Mouse (Mus musculus) ovary, adult 18-20 months (tissue): ENCODE measurements at regions not wholly inside any gene's neighbourhood (a gene's known extent, or its start where the extent isn't known, plus 50 kb on each side); places are given as distances from the start of the nearest gene placed in this dataset.
A peak's percentile ranks its signal among the peaks of the same experiment; 100 is the strongest.

Experiments used
- DNase-seq: peaks from one replicate; pipeline ENCODE4 v3.0.0; 2022; ENCODE audit warnings: low spot score, mixed read lengths

DNA sequence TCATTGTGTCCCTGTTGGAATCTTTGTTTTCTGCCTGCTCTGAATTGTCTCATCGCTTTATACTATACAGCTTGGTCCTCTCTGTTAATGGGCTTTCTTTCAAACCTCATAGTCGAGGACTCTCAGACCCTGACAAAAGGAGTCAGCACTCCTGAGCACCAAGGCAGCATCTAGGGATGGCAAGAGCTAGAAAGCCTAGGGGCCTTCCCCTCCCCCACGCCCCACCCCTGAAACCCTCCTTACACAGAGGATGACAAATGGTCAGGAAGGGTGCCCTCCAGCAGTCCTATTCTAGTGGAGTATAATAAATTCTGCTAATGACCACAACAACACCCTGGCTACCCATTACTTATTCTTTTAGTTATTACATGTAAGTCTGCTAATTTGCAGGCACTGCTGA lies 74.4 kb downstream of the Tbx19 start:
- no peak for DNase-seq

GRCm38 (mm10) chr1:165084753-165085152 lies 75.8 kb downstream of the Tbx19 start:
- DNase-seq: no peak

DNA sequence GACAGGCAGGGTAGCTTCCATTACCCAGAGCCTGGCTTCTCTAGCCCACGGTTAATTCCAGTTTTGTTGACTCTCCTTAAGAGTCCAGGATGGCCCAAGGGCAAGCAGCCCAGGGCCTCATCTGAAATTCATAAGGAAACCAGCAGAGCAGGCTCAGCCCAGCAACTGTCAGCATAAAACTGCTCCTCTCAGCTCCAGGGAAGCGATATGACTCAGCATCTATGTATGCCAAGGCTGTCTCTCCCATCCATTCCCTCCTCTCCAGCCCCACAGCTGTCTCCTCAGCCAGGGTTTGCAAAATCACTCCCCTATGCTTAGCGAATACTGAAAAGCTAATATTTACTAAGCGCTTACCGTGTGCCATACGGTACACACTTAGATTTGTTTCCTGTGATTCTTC lies 76.4 kb downstream of the Tbx19 start:
- peak; percentile 44 for DNase-seq

DNA sequence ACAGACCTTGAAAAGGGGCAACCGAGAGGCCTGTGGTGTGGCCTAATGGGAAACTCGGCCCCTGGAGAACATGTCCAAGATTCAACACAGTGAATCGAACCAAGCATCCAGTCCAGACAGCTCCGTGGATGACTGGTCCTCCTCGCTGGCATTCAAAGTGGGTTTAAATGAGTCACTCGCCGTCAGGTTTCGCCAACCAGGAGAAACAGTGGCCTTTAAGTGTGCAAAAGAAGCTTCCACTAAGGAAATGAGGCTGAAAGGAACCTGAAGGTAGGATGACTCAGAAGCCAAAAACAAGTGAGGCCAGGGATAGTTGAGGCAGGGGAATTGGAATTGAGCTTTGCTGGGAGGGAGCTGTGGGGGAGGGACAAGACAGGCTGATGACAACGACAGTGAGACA lies 80.2 kb downstream of the Tbx19 start:
- DNase-seq: no peak

DNA sequence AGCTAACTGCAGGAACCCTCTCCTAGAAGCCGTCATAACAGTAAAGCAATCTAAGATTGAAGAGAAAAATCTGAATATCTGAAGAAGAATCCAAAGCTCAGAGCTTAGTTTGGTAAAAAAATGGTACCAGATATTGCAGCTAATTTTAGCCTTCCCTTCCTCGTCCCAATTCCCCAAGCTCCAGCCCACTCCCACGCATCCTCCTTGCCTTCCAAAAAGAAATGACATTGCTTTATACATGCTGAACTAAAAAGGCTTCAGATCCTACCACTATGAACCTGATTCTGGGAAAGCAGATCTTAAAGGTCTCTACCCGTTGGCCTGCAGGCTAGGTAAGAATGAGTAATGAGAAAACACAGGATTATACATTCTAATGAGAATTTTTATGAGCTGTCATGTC lies 83.3 kb downstream of the Tbx19 start:
- DNase-seq: no peak

DNA sequence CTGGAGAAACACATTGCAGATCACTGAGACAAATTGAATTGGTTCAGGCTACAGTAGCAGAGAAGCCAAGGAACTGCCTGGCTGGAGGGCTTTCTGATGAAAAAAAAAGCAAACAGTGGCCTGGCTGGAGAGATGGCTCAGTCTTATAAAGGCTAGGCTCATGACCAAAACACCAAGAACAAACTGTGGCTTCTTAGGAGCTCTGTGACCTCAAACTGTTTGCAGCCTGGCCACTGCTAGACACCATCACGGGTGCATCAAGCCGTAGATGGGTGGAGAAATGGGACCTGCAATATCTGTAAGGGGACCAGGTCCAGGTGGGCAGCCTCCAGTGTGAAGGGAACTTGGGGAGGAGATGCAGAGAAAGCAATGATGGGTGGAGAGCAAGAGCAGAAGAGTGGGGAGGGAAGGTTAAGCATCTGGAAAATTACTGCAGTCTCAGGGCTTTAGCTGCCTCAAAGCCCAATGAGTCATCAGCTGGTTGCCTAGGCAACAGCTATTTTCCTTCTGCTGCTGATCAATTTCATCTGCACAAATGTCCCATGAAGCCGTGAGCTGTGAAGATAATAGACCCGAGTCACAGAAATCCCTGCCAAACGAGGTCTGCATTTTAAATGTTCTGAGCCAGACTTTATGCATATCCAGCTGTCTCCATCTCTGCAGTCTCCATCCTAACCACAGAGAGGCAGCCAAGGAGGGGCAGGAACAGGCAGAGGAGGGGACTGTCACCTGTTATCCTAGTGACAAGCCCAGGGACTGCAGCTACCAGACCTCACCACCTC lies 85.1 kb downstream of the Tbx19 start:
- no peak for DNase-seq

DNA sequence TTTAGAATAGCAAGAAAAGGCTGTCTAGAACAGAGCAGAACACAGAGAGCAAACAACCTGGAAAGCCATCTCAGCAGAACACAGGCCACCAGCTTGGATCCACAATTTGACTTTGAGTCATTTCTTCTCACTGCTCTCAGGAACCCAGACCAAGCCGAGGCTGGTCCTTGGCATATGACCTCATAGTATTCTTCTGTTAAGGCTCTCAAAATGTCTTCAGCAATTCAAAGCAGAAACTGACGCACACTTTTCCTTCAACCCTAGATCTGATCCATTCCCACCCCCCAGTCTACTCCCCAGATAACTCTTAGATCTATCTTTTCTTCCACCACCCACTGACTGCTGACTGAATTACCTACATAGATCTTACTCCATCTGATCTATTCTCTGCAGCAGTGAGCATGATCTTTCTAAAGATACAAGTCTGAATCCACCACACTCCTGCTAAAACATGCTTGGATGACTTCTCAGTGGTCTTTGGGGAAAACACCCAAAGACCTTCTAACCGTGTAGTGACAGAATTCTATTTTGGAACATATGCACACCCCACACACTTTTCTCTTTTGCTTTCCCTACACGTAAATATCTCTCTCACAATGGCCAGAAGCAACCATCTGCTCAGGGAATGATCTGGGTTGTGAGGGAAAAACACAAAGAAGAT lies 88.6 kb downstream of the Tbx19 start:
- DNase-seq: no peak

GRCm38 (mm10) chr1:165064981-165065380 lies 95.6 kb downstream of the Tbx19 start:
- no peak for DNase-seq

DNA sequence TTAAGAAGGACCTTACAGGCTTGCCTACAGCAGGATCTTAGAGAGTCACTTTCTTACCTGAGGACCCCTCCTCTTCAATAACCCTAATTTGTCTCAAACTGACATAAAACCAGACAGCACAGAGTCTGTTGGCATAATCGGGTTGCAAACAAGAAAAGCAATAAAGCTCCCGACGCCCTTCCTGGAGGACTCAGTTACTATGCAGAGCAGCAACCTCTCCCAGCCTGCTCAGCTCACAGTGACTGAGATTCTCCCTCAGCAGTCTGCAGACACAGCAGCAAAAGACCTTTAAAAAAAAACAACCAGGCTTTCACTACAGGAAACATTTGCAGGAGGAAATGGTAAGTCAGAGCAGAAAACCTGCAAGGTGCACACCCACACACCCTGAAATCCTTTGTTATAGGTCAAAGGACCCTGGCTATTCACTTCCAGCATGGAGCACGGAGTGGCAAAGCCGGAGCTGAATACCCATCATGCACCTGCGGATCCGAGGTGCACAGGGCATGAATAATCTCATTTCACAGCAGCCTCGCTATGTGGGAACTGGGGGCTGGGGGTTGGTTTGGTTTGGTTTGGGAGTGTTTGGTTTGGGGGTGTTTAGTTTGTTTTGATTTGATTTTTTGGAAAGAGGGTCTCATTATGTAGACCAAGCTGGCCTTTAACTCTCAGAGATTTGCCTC lies 97.6 kb downstream of the Tbx19 start:
- DNase-seq: no peak

DNA sequence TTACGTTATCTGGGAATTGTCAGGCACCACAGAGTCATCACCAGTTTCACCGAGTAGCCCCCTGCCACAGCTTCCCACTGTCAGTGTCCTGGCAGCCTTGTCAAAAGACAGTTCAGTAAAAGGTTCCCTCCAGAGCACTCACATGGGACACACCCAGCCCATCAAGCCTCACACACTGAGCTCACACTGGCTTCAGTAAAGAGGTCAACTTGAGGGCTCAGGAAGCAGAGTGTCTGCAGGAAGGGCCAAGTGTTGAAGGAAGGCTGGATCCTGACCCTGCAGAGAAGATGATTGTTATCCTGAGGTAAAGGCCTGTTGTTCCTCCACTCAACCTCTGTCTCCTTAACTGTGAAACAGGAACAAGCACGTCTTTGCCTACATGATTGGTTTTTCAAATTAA lies 99.2 kb downstream of the Tbx19 start:
- DNase-seq: no peak

DNA sequence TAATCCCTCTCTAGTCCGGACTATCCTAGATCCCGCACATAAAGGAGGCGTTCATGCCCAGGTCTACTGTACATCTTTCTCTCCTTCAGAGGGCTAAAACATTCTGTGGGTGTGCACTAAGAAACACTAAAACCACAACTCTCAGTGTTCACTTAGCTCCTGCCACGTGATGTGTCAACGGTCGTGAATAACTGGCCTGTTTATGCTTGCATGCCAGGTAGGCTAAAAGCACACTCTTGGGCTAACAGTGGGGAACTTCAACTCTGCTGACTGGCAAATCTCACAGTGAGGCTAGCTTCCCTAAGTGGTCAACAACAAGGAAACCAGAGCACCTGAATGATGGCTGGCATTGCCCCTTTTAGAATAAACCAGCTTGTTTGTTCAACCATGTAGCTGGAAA lies 106.3 kb downstream of the Tbx19 start:
- DNase-seq: no peak

DNA sequence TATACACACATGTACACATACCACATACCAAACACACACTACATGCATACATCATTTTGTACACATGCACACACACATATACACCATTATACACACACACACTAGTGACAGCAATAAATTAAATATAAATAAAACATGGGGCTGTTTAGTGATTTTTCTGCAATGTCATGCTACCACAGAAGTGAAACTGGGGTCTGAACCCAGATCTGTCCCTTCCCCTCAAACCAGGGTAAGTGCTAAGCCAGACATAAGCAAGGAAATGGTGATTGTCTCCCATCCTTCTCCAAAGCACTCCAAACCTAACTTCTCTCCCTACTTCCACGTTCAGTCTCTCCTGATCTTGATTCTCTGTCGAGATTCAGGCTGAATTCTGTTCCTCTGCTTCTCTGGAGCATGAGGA lies 109.3 kb downstream of the Tbx19 start:
- no peak for DNase-seq

- DNase-seq: no peak
Measured at GRCm38 (mm10) chr1:165050176-165050575, 110.4 kb downstream of the Tbx19 start.

DNA sequence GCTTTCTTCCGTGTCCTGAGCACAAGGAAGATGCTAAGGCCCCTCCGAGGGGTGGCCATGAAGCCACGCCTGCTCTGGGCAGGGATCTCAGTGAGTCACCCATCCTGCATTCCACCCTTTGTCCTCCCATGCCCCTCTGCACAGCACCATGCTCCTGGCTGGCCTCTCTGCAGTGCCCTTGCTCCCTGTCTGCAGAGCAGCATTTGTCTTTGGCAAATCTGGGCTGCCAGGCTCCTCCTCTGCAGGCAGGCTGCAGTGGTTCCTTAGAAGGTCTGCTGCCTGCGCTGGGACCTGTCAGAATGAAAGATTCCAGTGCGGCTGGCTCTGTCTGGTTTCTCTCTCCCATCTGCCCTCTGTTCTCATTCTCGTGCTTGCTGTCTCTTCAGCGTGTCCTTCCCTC lies 111.3 kb upstream of the Xcl1 start:
- DNase-seq: peak; percentile 18

- DNase-seq: no peak
Measured at GRCm38 (mm10) chr1:165046056-165046455, 110.7 kb upstream of the Xcl1 start.

DNA sequence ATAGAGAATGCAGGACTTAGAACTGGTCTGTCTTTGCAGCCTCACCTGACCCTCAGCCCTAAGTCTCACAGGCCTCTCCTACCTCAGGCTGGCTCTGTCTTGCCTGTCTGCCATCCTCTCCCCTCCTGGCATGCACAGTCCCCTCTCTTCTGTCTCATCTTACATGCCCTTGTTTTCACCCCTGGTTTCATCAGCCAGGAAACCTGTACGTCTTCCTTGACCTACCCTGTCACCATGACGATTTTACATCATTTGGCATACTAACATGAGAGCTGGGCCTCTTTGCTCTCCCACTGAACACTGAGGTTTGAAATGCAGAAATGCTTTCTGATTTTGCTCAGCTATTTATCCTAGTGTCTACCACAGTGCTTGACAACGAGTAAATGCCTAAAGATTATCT lies 108.0 kb upstream of the Xcl1 start:
- DNase-seq: no peak

DNA sequence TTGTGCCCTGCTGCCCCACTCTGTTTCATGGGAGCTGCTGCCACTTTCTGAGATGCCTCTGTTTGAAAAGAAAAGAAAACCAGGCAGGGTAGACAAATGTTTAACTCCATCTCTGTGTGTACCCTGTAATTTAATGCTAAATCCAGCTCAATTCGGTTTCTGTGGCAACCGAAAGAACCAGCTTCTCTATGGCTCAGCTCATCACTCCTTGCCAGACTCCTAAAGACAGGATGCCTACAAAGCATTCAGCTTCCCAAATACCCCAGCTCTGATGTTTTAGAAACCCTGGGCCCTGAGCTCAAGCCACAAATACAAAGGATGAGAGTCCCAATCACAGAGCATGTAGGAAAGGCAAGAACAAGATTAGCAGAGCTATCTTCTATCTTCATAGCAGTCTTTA lies 106.8 kb upstream of the Xcl1 start:
- DNase-seq: no peak

DNA sequence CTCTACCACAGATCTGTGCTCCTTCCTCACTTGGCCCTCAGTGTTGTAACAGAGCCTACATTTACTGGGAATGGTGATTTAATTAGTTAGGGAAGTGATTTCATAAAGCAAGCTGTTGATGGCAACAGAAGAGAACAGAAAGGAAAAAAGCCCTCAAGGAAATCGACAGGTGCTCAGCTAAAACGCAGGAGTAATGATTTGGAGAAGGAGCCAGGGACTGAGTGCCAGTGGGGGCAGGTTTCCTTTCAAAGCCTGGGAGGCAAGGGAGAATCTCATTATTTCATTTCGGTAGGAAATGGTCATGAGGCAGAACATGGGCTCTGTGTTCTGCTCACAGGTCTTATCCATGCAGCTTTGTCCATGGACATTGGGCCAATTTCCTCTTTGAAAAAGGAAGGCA lies 101.3 kb upstream of the Xcl1 start:
- DNase-seq: no peak

GRCm38 (mm10) chr1:165035618-165036017 lies 100.3 kb upstream of the Xcl1 start:
- no peak for DNase-seq

GRCm38 (mm10) chr1:165020960-165021563 lies 85.7 kb upstream of the Xcl1 start:
- no peak for DNase-seq

DNA sequence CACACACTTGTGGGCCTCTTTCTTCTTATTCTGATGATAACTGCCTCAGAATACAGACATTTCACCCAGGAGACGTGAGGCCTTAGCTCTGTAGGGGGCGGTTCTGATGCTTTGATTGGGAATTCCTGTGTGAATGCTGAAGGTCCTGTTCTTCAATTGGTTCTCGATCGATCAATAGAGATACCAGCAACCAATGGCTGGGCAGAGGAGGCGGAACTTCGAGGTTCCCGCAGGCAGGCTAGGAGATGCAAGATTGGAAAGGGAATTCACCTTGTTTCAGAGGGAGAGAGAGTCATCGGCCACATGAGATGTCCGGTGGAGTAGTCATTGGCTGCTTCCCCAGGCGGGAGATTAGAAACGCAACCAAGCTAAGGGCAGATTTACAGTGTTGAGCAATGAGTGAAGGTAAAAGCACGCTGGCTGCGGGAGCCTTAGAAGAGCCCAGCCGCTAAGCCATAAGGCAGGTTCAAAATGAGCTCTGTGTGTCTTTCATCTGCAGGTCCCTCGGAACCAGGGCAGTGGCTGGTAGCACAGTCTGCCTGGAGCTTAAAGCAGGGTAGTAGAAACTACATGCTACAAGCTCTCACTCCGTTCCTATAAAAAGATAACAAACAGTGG lies 83.5 kb upstream of the Xcl1 start:
- DNase-seq: no peak

DNA sequence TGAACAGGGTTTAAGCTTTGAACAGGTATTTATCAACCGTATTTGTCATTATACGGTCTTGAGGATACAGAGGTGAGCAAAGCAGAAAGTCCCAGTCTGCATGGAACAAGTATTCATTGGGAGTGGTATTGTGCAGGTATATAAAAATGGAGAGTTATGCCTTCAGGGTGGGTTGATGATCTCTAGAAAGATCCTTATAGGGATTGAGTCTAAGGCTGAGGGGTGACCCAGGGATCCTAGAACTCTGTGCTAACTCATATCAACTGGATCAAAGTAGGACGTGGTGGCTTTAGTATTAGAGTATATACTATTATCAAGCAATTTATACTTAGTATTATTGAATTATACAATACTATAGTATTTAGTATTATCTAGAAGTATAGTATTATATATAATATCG lies 82.9 kb upstream of the Xcl1 start:
- no peak for DNase-seq
